Mouse (Mus musculus): ENCODE results near the gene Vmn2r9. TPM values are rescaled to one million over a fixed set of nuclear protein-coding genes. Genes with fewer than 3 reads are reported as not detected.
"Not testable (repeated sequence)": the region's sequence is repeated elsewhere in the genome, so short reads cannot be mapped to it uniquely, and the experiment has no call there.

The Vmn2r9 gene
- polyA plus RNA-seq (2021), result not detected

GRCm38 (mm10) chr5:108852501-108852900 is at the start of gene Vmn2r9:
Gene Vmn2r9, minus strand, starts transcription at chr5:108852601.
- POLR2A ChIA-PET; DNase-seq (ENCODE audit: low read depth, low spot score); H3K27me3 ChIP-seq; CTCF ChIA-PET; ATAC-seq; in situ Hi-C loops (cut with MboI; ENCODE audit: low pct_unique_long_range_greater_than_20kb): not testable (repeated sequence)

DNA sequence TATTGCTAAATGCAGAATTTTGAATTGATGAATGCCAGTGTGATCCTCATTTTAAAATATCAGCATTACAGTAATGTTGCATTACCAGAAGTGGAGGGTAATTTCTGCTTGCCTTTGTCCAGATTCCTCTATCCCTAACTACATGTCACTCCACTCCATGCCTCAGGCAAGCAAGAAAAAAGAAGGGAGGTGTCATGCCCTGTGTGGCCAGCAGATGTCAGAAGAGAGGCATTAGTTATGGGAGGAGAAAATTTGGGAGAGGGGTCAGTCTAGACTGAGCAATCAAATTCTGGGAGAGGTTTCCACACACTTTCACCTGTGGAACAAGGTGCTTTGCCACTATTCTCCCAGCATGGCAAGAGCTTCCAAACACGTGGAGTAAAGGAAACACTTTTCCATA is 14.3 kb upstream of the Vmn2r9 start:
- CTCF ChIA-PET; DNase-seq (ENCODE audit: low read depth, low spot score); H3K27me3 ChIP-seq; ATAC-seq; POLR2A ChIA-PET: not testable (repeated sequence)
- in situ Hi-C loops (cut with MboI; ENCODE audit: low pct_unique_long_range_greater_than_20kb), result loop anchor here (10.0 kb wide), 1 partner anchor 208 kb away; no protein-coding TSS in a partner anchor
- peak; percentile 67 for TF ChIP-seq CTCF (IDR thresholded peaks at IDR 0.05)

DNA sequence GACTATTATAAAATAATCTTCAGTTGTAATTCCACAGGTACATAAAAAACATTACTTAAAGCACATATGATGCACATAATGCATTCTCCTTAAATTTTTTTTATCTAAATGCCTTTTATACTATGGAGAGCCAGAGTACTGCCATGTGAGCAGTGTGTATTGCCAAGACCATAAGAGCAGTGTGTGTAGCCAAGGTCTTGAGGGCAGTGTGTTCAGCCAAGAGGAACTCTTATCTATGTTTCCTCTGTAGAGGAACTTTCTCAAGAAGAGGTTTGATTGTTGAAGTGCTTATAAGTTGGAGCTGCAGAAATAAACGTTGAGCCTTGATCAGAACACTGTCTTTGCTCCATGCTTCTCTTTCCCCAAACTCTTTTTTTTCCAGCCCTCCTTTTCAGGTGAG is 2.9 kb downstream of the Vmn2r9 start:
- CTCF ChIA-PET, result no interaction called here
- no peaks in the 10 kb centered on the region for H3K27me3 ChIP-seq
- TF ChIP-seq CTCF (IDR thresholded peaks at IDR 0.05), result no peak
- POLR2A ChIA-PET, result no interaction called here
- in situ Hi-C loops (cut with MboI; ENCODE audit: low pct_unique_long_range_greater_than_20kb), result no loop called here
- DNase-seq (ENCODE audit: low read depth, low spot score), result no peak
- no peak for ATAC-seq

DNA sequence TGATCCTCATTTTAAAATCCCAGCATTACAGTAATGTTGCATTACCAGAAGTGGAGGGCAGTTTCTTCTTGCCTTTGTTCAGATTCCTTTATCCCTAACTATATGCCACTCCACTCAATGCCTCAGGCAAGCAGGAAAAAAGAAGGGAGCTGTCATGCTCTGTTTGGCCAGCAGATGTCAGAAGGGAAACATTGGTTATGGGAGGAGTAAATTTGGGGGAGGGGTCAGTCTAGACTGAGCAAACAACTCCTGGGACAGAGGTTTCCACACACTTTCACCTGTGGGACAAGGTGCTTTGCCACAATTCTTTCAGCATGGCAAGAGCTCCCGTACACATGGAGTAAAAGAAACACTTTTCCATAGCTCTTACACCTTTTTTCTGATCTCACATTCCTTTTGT is 16.2 kb downstream of the Vmn2r9 start:
- no peak for TF ChIP-seq CTCF (IDR thresholded peaks at IDR 0.05)
- H3K27me3 ChIP-seq, result no peaks in the 10 kb centered on the region
- POLR2A ChIA-PET, result no interaction called here
- DNase-seq (ENCODE audit: low read depth, low spot score) (no peak), ATAC-seq (no peak)
- in situ Hi-C loops (cut with MboI; ENCODE audit: low pct_unique_long_range_greater_than_20kb), result no loop called here
- CTCF ChIA-PET, result no interaction called here

- in situ Hi-C loops (cut with MboI; ENCODE audit: low pct_unique_long_range_greater_than_20kb), result no loop called here
- ChIA-PET CTCF (no interaction called here), POLR2A (no interaction called here)
- DNase-seq (ENCODE audit: low read depth, low spot score), result no peak
- H3K27me3 ChIP-seq, result no peaks in the 10 kb centered on the region
- TF ChIP-seq CTCF (IDR thresholded peaks at IDR 0.05), result no peak
- no peak for ATAC-seq
These were observed 29.1 kb downstream of the Vmn2r9 start for GRCm38 (mm10) chr5:108823276-108823675.

- in situ Hi-C loops (cut with MboI; ENCODE audit: low pct_unique_long_range_greater_than_20kb); CTCF ChIA-PET; H3K27me3 ChIP-seq; DNase-seq (ENCODE audit: low read depth, low spot score); POLR2A ChIA-PET; ATAC-seq: not testable (repeated sequence)
These were observed 43.7 kb downstream of the Vmn2r9 start, which contains the start of gene Vmn2r8 for GRCm38 (mm10) chr5:108808750-108809149. Gene Vmn2r8, minus strand, starts transcription at chr5:108808850.

DNA sequence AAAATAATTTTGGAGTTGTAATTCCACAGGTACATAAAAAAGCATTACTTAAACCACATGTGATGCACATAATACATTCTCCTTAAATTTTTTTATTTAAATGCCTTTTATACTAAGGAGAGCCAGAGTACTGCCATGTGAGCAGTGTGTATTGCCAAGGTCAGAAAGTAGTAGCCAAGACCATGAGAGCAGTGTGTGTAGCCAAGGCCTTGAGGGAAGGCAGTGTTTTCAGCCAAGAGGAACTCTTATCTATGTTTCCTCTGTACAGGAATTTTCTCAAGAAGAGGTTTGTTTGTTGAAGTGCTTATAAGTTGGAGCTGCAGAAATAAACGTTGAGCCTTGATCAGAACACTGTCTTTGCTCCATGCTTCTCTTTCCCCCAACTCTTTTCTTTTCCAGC is 48.8 kb downstream of the Vmn2r9 start:
- in situ Hi-C loops (cut with MboI; ENCODE audit: low pct_unique_long_range_greater_than_20kb), result no loop called here
- ChIA-PET POLR2A (no interaction called here), CTCF (no interaction called here)
- H3K27me3 ChIP-seq, result no peaks in the 10 kb centered on the region
- DNase-seq (ENCODE audit: low read depth, low spot score) (no peak), ATAC-seq (no peak)
- TF ChIP-seq CTCF (IDR thresholded peaks at IDR 0.05), result no peak

DNA sequence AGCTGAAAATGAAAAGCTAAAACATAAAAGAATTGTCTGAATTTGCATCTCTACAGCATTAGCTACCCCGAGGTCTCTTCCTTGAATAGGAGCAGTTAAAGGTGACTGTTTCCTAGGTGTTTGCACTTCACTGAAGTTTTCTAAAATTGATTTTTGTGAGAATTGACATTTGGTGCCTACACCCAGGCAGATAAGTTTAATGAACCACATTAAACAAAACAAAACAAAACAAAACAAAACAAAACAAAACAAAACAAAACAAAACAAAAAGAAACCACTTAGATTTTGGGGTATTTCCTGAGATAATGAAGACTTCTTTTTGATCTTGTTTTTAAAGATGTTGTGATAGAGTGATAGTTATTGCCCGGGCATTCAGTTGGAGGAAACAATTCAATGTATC is 57.1 kb downstream of the Vmn2r9 start, which contains the start of gene Tmed11:
Gene Tmed11, minus strand, starts transcription at position 101 of the 400 bp plus-strand sequence.
- POLR2A ChIA-PET; in situ Hi-C loops (cut with MboI; ENCODE audit: low pct_unique_long_range_greater_than_20kb); CTCF ChIA-PET: not testable (repeated sequence)

DNA sequence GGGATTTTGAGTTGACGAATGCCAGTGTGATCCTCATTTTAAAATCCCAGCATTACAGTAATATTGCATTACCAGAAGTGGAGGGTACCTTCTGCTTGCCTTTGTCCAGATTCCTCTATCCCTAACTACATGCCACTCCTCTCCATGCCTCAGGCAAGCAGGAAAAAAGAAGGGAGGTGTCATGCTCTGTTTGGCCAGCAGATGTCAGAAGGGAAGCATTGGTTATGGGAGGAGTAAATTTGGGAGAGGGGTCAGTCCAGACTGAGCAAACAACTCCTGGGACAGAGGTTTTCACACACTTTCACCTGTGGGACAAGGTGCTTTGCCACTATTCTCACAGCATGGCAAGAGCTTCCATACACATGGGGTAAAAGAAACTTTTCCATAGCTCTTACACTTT is 62.0 kb downstream of the Vmn2r9 start:
- DNase-seq (ENCODE audit: low read depth, low spot score); ATAC-seq; POLR2A ChIA-PET; CTCF ChIA-PET; in situ Hi-C loops (cut with MboI; ENCODE audit: low pct_unique_long_range_greater_than_20kb): not testable (repeated sequence)
- TF ChIP-seq CTCF (IDR thresholded peaks at IDR 0.05), result peak; percentile 44
- H3K27me3 ChIP-seq, result peaks cover 30% of the 10 kb centered on the region

More for the DNA sequence above, 57.1 kb downstream of the Vmn2r9 start, which contains the start of gene Tmed11:
- not testable (repeated sequence) for DNase-seq (ENCODE audit: low read depth, low spot score); H3K27me3 ChIP-seq; ATAC-seq

Other genes starting within 250 kb of the Vmn2r9 start
- gene Gak, start 222.8 kb downstream of the Vmn2r9 start, polyA plus RNA-seq (2021), result 133 TPM
- 37.2 TPM for gene Tmem175, start 222.8 kb downstream of the Vmn2r9 start, polyA plus RNA-seq (2021)
- 10.4 TPM for gene Idua, start 192.3 kb downstream of the Vmn2r9 start, polyA plus RNA-seq (2021)
- gene Dgkq, start 182.9 kb downstream of the Vmn2r9 start, polyA plus RNA-seq (2021), result 29.8 TPM
- gene Slc26a1, start 177.0 kb downstream of the Vmn2r9 start, polyA plus RNA-seq (2021), result 0.42 TPM
- 57.6 TPM for gene Fgfrl1, start 160.2 kb downstream of the Vmn2r9 start, polyA plus RNA-seq (2021)
- gene Rnf212, start 77.6 kb downstream of the Vmn2r9 start, polyA plus RNA-seq (2021), result not detected
- not detected for gene Tmed11, start 57.2 kb downstream of the Vmn2r9 start, polyA plus RNA-seq (2021)
- not detected for gene Vmn2r8, start 43.8 kb downstream of the Vmn2r9 start, polyA plus RNA-seq (2021)
- gene Vmn2r10, start 153.9 kb upstream of the Vmn2r9 start, polyA plus RNA-seq (2021), result not detected
- gene Vmn2r11, start 207.0 kb upstream of the Vmn2r9 start, polyA plus RNA-seq (2021), result 0.01 TPM
- gene Vmn2r12, start 245.3 kb upstream of the Vmn2r9 start, polyA plus RNA-seq (2021), result not detected